Mouse (Mus musculus): ENCODE data around the gene Cnn3. TPM values are rescaled to one million over a fixed set of nuclear protein-coding genes. Genes with fewer than 3 reads are reported as not detected.

Gene Cnn3
- polyA plus RNA-seq (2015; fragmentation: Nextera tagmentation; extraction: Ambion mirVana): 643 and 747 TPM in 2 replicates

GRCm38 (mm10) chr3:121425861-121426620 lies at the start of gene Cnn3:
Gene Cnn3 (plus strand): TSS chr3:121426497.
- Histone ChIP-seq H3K4me2 (peak within 1 kb of the TSS; percentile 79), H3K36me3 (no peaks in the 10 kb centered on the region), H3K9ac (peak within 1 kb of the TSS; percentile 97), H3K9me3 (no peaks in the 10 kb centered on the region), H3K4me3 (peak within 1 kb of the TSS; percentile 93), H3K27me3 (no peaks in the 10 kb centered on the region), H3K27ac (replicated peaks) (peak within 1 kb of the TSS; percentile 99), H3K4me1 (replicated peaks) (peaks cover 39% of the 10 kb centered on the region)
- peak; percentile 94 for ATAC-seq (ENCODE audit: low read depth)
- WGBS: 2% methylated on average over 46 of the region's 66 CpGs

GRCm38 (mm10) chr3:121378708-121379612 lies 47.3 kb upstream of the Cnn3 start:
- no peaks in the 10 kb centered on the region for H3K27me3 ChIP-seq
- WGBS: 59% methylated on average over 15 of the region's 15 CpGs
- H3K4me2 ChIP-seq: no peak overlapping the region
- no peaks in the 10 kb centered on the region for H3K9me3 ChIP-seq
- H3K27ac ChIP-seq (replicated peaks): no peak overlapping the region
- ATAC-seq (ENCODE audit: low read depth): no peak
- H3K9ac ChIP-seq: no peak overlapping the region
- no peaks in the 10 kb centered on the region for H3K4me1 ChIP-seq (replicated peaks)
- H3K36me3 ChIP-seq: no peaks in the 10 kb centered on the region
- H3K4me3 ChIP-seq: no peak overlapping the region

DNA sequence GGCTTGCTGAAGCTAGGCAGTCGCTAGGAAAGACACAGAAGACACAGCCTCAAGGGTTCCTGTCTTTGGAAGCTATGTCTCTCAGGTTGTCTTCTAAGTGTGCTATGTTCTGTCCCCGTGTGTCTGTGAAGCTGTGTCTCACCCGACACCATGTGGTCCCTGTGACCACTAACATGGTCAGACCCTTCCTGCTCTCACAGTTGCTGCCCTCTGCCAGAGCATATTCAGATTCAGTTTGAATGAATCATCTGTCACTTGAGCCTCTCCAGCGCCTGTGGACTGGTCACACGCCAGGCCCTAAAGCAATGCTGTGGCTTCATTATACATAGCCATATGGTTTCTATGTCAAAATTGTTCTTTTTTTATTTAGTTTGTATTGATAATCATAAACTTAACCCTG lies 46.6 kb upstream of the Cnn3 start:
- no peak overlapping the region for H3K4me3 ChIP-seq
- H3K4me2 ChIP-seq: no peak overlapping the region
- no peaks in the 10 kb centered on the region for H3K36me3 ChIP-seq
- no peaks in the 10 kb centered on the region for H3K27me3 ChIP-seq
- H3K4me1 ChIP-seq (replicated peaks): no peaks in the 10 kb centered on the region
- H3K27ac ChIP-seq (replicated peaks): no peak overlapping the region
- 83% methylated on average over 5 of the region's 5 CpGs for WGBS
- no peak for ATAC-seq (ENCODE audit: low read depth)
- no peak overlapping the region for H3K9ac ChIP-seq
- no peaks in the 10 kb centered on the region for H3K9me3 ChIP-seq

GRCm38 (mm10) chr3:121387471-121388009 lies 38.8 kb upstream of the Cnn3 start:
- ATAC-seq (ENCODE audit: low read depth): no peak
- WGBS: 74% methylated on average over 3 of the region's 3 CpGs
- no peaks in the 10 kb centered on the region for H3K36me3 ChIP-seq
- no peaks in the 10 kb centered on the region for H3K9me3 ChIP-seq
- no peak overlapping the region for H3K27ac ChIP-seq (replicated peaks)
- peaks cover 21% of the 10 kb centered on the region for H3K4me1 ChIP-seq (replicated peaks)
- no peaks in the 10 kb centered on the region for H3K27me3 ChIP-seq
- no peak overlapping the region for H3K4me2 ChIP-seq
- H3K9ac ChIP-seq: no peak overlapping the region
- H3K4me3 ChIP-seq: no peak overlapping the region

GRCm38 (mm10) chr3:121389366-121389765 lies 36.9 kb upstream of the Cnn3 start:
- Histone ChIP-seq H3K9ac (no peak overlapping the region), H3K4me2 (peak overlapping the region; percentile 50), H3K36me3 (no peaks in the 10 kb centered on the region), H3K4me3 (no peak overlapping the region), H3K4me1 (replicated peaks) (peaks cover 21% of the 10 kb centered on the region), H3K27ac (replicated peaks) (peak overlapping the region; percentile 72; the same call in 1 of the 2 replicates), H3K9me3 (no peaks in the 10 kb centered on the region), H3K27me3 (no peaks in the 10 kb centered on the region)
- ATAC-seq (ENCODE audit: low read depth): no peak
- 50% methylated on average over 8 of the region's 8 CpGs for WGBS

GRCm38 (mm10) chr3:121389860-121390530 lies 36.3 kb upstream of the Cnn3 start:
- Histone ChIP-seq H3K9me3 (no peaks in the 10 kb centered on the region), H3K9ac (0 out of 2 replicates have a peak overlapping the region, but pooled peaks have one; percentile 17), H3K27ac (replicated peaks) (peak overlapping the region; percentile 72), H3K4me2 (peak overlapping the region; percentile 50), H3K4me3 (peak overlapping the region; percentile 14; the same call in 1 of the 2 replicates), H3K4me1 (replicated peaks) (peaks cover 21% of the 10 kb centered on the region), H3K36me3 (no peaks in the 10 kb centered on the region), H3K27me3 (no peaks in the 10 kb centered on the region)
- 13% methylated on average over 17 of the region's 17 CpGs for WGBS
- peak; percentile 86 for ATAC-seq (ENCODE audit: low read depth)

DNA sequence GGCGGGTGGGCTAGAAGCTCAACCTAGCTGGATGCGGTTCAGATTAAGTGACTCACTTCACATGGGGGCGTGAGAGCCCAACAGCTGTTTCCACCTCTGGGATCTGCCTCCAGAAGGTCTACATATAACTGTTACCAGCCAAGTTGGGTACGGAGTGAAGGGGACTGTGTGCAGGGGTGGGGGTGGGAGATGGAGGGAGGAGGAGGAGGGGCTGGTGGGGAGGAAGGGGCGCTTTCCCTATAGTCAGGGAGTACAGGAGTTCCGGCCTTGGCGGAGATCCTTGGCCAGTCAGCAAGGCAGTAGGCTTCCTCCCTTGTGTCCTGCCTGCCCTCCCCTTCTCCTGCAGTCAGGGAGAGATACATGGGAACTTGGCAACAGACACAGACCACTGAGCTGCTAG lies 35.6 kb upstream of the Cnn3 start:
- H3K4me1 ChIP-seq (replicated peaks): peaks cover 21% of the 10 kb centered on the region
- H3K9ac ChIP-seq: no peak overlapping the region
- no peaks in the 10 kb centered on the region for H3K27me3 ChIP-seq
- 26% methylated on average over 7 of the region's 7 CpGs for WGBS
- H3K9me3 ChIP-seq: no peaks in the 10 kb centered on the region
- ATAC-seq (ENCODE audit: low read depth): peak; percentile 77
- peak overlapping the region; percentile 50 for H3K4me2 ChIP-seq
- no peaks in the 10 kb centered on the region for H3K36me3 ChIP-seq
- H3K27ac ChIP-seq (replicated peaks): 0 out of 2 replicates have a peak overlapping the region, but pooled peaks have one; percentile 38
- peak overlapping the region; percentile 14; the same call in 1 of the 2 replicates for H3K4me3 ChIP-seq

DNA sequence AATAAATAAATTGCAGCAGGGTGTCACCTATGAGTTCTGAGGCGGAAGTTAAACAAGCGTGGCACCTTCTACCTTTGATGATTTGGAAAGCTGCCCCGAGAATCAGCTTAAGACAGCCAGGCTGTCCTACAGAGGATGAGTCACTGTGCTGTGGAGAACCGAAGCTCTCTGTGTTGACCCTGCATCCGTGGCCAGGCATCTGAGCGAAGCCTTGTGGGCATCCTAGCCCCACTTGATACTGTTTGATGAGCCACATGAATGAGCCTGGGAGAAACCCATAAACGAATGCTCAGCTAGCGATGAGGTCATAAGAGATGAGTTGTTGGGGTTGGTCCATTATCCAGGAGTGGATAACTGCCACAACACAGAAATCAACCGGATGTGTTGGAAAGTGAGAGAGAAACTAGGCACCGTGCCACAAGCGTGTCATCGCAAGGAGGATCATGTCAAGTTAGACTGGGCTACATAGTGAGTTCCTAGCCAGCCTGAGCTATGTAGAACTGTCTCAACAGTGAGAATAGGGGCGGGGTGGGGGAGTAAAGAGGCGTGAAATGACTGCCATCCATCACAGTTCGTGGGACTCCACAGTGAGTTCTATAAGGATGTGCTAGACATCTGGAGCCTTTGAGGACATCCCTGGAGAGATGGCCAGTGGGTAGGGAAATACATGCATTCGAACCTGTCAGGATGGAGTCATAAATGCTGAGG lies 30.6 kb upstream of the Cnn3 start:
- no peaks in the 10 kb centered on the region for H3K27me3 ChIP-seq
- H3K9me3 ChIP-seq: no peaks in the 10 kb centered on the region
- H3K4me3 ChIP-seq: no peak overlapping the region
- H3K36me3 ChIP-seq: no peaks in the 10 kb centered on the region
- no peak overlapping the region for H3K9ac ChIP-seq
- H3K4me2 ChIP-seq: no peak overlapping the region
- 0 out of 2 replicates have a peak, but pooled peaks have one; percentile 11 for ATAC-seq (ENCODE audit: low read depth)
- 70% methylated on average over 16 of the region's 16 CpGs for WGBS
- H3K27ac ChIP-seq (replicated peaks): no peak overlapping the region
- H3K4me1 ChIP-seq (replicated peaks): peaks cover 3% of the 10 kb centered on the region

- Histone ChIP-seq H3K27me3 (no peaks in the 10 kb centered on the region), H3K27ac (replicated peaks) (no peak overlapping the region)
- WGBS: 69% methylated on average over 7 of the region's 7 CpGs
These were observed 29.7 kb upstream of the Cnn3 start for GRCm38 (mm10) chr3:121396561-121396960.

DNA sequence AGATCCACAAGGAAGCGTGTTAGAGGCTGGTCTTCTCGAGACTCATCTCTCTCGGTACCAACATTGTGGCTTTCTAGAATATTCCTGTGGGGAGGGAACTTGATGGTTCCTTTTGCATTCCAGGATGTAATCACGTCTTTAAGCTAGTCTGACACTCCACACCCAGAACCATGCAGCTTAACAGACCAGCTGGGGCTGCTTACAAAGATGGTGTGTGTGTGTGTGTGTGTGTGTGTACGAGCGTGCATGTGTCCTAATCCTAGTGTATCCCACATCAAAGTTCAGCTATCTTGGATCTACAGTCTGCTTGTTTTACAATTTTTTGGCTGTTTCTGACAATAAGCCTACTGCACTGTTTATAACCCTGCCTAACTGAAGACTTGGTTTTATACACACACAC lies 29.3 kb upstream of the Cnn3 start:
- no peak overlapping the region for H3K4me2 ChIP-seq
- no peaks in the 10 kb centered on the region for H3K27me3 ChIP-seq
- H3K4me3 ChIP-seq: no peak overlapping the region
- no peaks in the 10 kb centered on the region for H3K4me1 ChIP-seq (replicated peaks)
- no peak overlapping the region for H3K9ac ChIP-seq
- H3K9me3 ChIP-seq: no peaks in the 10 kb centered on the region
- no peak overlapping the region for H3K27ac ChIP-seq (replicated peaks)
- WGBS: 80% methylated on average over 6 of the region's 6 CpGs
- ATAC-seq (ENCODE audit: low read depth): no peak
- no peaks in the 10 kb centered on the region for H3K36me3 ChIP-seq

More at GRCm38 (mm10) chr3:121396561-121396960, 29.7 kb upstream of the Cnn3 start:
- H3K9me3 ChIP-seq: no peaks in the 10 kb centered on the region
- no peaks in the 10 kb centered on the region for H3K4me1 ChIP-seq (replicated peaks)
- no peak overlapping the region for H3K4me2 ChIP-seq
- no peak for ATAC-seq (ENCODE audit: low read depth)
- no peak overlapping the region for H3K9ac ChIP-seq
- no peak overlapping the region for H3K4me3 ChIP-seq
- no peaks in the 10 kb centered on the region for H3K36me3 ChIP-seq

DNA sequence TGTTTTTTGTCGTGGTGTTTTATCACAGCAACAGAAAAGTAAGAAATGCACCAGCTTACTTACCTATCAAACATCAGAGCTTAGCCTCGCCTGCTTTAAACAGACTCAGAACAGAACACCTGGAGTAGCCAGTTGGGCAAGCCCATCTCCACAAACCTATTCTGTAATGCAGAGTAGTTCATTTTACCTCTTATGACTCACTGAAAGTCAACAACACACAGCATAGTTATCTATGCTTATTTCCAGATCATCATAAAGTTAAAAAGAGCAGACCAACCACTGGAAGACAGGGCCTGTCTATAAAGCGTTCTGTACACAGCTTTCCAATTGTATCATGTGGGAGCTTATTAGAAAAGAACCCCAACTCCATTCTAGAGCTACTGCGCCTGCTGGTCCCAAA lies 24.9 kb upstream of the Cnn3 start:
- Histone ChIP-seq H3K9me3 (no peaks in the 10 kb centered on the region), H3K4me2 (no peak overlapping the region), H3K27ac (replicated peaks) (no peak overlapping the region), H3K27me3 (no peaks in the 10 kb centered on the region), H3K9ac (no peak overlapping the region), H3K4me1 (replicated peaks) (no peaks in the 10 kb centered on the region), H3K4me3 (no peak overlapping the region), H3K36me3 (no peaks in the 10 kb centered on the region)
- no peak for ATAC-seq (ENCODE audit: low read depth)
- WGBS: 84% methylated on average over 4 of the region's 4 CpGs
